Mouse (Mus musculus) liver, embryonic 14.5 days (tissue): ENCODE results near the gene Ntm.

Experiments used
- CTCF ChIP-seq: IDR thresholded peaks from 2 replicates; pipeline ENCODE4 v1.5.1; 2016; ENCODE audit warnings: antibody characterized with exemption, low read depth, control low read depth
- EP300 ChIP-seq: IDR thresholded peaks from 2 replicates; pipeline ENCODE4 v1.6.1; 2016; ENCODE audit warnings: antibody characterized with exemption, low read depth

DNA sequence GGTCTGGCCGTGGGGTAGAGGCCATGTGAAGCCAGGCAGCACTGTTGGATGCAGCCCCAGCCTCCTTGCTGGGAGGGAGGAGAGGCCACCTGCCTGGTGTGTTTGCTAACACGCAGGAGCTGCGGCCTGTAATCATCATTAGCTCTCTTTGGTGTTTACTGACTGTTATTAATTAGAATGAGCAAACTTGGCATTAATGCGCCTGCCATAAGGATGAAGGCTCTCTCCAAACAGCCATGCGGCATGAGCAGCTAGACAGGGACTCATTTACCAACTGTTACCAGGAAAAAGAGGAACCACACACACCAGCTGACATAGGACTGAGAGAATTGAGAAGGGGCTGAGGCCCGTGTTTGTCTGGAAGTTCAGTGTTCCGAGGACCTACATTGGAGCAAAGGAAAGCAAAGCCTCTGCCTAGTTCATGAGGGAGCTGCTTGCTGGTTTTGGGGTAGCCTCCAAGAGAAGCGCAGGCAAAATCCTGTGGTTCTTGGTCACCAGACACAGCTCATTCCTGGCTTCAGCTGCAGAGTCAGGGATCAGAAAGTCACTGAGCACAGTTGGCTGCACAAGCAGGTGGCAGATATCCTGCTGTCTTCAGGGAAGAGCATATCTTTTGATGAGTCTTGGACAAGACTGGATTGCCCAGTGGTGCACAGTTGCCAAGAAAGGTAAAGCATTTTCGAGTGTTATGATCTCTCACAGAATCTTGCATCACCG lies 171.6 kb downstream of the Ntm start:
- TF ChIP-seq CTCF (no peak), EP300 (no peak)
